Mouse (Mus musculus) testis, adult 2 months (tissue): ENCODE measurements around the gene Olfr821.
"Not testable (repeated sequence)": the region's sequence is repeated elsewhere in the genome, so short reads cannot be mapped to it uniquely, and the experiment has no call there.

Experiments
- CTCF ChIP-seq: fragments of 200-500 bp; IDR thresholded peaks from 2 replicates; pipeline ENCODE4 v1.5.1; 2012; ENCODE audit warnings: low read depth, mild to moderate bottlenecking, inconsistent platforms, low read length, moderate library complexity; ENCODE audit not compliant: control insufficient read depth, insufficient read depth, insufficient replicate concordance
- POLR2A ChIP-seq: fragments of 200-500 bp; IDR thresholded peaks from 2 replicates; pipeline ENCODE4 v1.6.1; 2012; ENCODE audit warnings: low read depth, mild to moderate bottlenecking, inconsistent platforms, low read length, moderate library complexity; ENCODE audit not compliant: control insufficient read depth

- not testable (repeated sequence) for TF ChIP-seq CTCF, POLR2A
Measured at GRCm38 (mm10) chr10:130004104-130004503, 26.0 kb upstream of the Olfr821 start.
